Mouse (Mus musculus) heart, postnatal 10 days (tissue): Measurements from ENCODE around the gene Tdgf1. TPM values are rescaled to one million over a fixed set of nuclear protein-coding genes. Genes with fewer than 3 reads are reported as not detected.

Experiments used
- DNase-seq, 2 experiments: peaks; one replicate each; pipeline ENCODE4 v3.0.0; 2021
- intact Hi-C: fragments of 180-260 bp; cut with DNase I; formaldehyde crosslinking; loops from one replicate; pipeline ENCODE4 v1.15.1; 2025
- total RNA-seq, 2 experiments: library from RNA; stranded (reverse); gene quantifications; 2 replicates each; pipeline ENCODE4 v1.2.3; 2021

The Tdgf1 gene
- total RNA-seq, 2 experiments from 2014 or later: not detected

GRCm38 (mm10) chr9:110920665-110921419 is 25.1 kb downstream of the Tdgf1 start:
- DNase-seq: no peak
- intact Hi-C loops: loop anchor here (2.0 to 5.0 kb wide), 2 partner anchors 38 to 76 kb away; no protein-coding TSS in a partner anchor

GRCm38 (mm10) chr9:110916786-110917185 is 29.2 kb downstream of the Tdgf1 start, which contains the start of gene Fam240a:
Fam240a (minus strand) TSS chr9:110916861.
- no peak for DNase-seq

GRCm38 (mm10) chr9:110915466-110915865 is 30.5 kb downstream of the Tdgf1 start:
- intact Hi-C loops: no loop called here
- DNase-seq: no peak

More at GRCm38 (mm10) chr9:110916786-110917185, 29.2 kb downstream of the Tdgf1 start, which contains the start of gene Fam240a:
- intact Hi-C loops: no loop called here

DNA sequence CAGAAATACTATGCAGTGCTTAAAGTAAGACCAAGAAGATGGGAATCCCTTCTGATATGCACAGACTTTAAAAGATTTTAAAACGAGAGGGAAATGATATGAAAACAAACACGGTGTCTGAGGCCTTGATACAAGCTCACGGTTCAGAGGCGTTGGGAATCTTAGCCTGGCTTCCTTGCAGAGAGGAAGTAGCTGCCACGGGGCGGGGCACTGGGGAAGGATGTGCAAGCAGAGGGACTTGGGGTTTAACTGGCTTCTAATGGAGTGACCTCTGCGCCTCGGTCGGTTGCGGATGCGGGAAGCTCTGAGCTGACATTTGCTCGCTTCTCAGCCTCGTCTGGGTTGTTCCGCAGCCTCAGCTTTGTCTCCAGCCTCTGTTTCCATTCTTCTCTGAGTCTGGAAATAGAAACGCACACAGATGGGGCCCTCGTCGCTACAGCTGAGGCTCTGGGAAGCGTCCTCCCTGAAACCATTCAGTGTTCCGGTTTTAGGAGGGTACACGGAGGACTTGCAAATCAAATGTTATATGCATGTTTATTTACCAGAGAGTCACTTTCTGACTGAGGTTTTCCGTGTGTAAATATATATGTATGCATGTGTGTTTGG is 31.2 kb downstream of the Tdgf1 start:
- intact Hi-C loops: no loop called here
- DNase-seq: no peak

- intact Hi-C loops: no loop called here
- no peak for DNase-seq
Measured at GRCm38 (mm10) chr9:110909371-110909967, 36.5 kb downstream of the Tdgf1 start.

GRCm38 (mm10) chr9:110908631-110909016 is 37.3 kb downstream of the Tdgf1 start:
- DNase-seq: no peak
- intact Hi-C loops: no loop called here

- intact Hi-C loops: no loop called here
- no peak for DNase-seq
Measured at GRCm38 (mm10) chr9:110907838-110908630, 37.9 kb downstream of the Tdgf1 start.

DNA sequence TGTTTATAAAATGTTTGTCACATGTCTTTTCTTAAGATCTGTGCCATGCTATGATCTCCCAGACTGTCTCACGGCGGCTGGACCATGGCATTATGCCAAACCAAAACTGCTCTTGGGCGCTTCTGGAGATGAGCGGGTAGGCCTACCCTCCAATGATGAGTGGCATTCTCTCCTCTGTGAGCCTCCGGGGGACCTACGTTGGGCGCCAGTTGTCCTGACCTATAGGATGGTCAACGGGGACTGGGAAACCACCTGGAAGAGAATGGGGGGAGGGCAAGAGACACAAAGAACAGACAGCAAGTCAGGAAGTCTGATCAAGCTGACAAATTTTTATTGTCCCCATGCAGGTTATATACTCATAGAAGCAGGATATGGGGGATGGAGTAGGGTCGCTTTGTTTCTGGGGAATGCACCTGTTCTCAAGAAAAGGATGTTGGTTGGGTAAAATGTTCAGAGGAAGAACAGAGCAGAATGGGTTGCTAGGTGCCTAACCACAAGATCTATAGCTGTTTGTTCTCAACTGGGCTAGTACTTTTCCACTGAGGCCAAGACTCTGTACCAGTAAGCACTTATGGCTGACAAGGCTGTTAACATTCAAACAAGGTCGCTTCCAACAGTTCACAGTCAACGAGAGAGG is 38.6 kb downstream of the Tdgf1 start:
- DNase-seq: no peak
- intact Hi-C loops: no loop called here

DNA sequence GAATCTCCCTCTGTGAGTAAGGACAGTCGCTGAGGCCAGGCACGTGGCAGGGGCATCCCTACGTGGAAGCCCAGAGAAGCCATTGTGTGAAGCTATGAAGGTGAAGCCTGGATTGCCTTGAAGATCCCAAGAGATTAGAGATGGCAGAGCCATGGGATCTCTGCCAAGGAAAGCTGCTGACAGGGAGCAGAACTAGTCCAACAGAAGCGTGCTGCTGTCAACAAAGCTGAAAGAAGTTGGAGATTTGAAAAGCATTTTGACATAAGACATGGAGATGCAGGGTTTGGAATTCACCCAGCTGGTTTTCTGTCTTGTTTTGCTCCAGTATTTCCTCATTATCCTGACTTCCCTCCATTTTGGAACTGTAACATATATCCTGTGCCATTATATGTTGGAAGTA is 43.7 kb downstream of the Tdgf1 start:
- DNase-seq: no peak
- intact Hi-C loops: no loop called here

- intact Hi-C loops: no loop called here
- no peak for DNase-seq
Measured at GRCm38 (mm10) chr9:110901204-110901603, 44.8 kb downstream of the Tdgf1 start.

DNA sequence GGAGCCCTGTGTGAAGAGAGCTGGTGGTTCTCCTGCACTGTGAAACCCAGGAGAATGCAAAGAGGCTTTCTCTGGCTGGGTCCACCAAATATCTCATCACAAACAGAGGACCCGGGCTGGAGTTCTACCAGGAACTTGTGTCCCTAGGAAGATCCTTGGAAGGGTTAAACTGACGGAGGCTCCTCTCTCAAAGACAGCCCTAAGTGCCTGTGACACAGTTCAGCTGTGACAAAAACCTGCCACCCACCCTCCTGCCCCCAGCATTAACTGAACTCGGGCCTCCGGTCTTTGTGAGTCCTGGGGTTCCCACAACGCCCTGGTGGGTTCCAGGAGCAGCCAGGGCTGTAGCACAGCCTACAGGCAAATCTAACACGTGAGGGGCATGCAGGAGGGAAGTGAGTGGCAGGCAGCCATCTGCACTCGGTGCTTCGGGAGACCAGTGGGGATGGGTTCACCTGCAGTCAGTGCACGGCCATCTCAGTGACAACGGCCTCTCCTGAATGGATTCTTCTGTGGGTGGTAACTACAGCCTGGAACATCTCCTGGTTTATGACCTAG is 46.4 kb downstream of the Tdgf1 start:
- no peak for DNase-seq
- intact Hi-C loops: no loop called here

DNA sequence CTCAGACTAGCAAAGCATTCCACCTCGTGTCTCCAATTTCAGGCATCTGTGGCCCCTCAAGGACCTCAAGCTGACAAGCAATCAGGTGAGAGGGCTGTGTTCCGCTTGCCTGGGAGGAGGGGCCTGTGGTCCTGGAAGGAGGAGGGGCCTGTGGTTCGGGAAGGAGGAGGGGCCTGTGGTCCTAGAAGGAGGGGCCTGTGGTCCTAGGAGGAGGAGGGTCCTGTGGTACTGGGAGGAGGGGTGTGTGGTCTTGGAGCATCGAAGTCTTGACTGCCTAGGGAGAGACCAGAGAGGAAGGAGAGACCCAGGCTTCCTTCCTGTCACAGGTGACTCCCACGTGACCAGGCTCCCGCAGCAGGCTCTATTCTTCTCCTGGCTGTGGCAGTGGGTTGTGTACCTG is 49.4 kb downstream of the Tdgf1 start:
- intact Hi-C loops: no loop called here

GRCm38 (mm10) chr9:110895994-110896393 is 50.0 kb downstream of the Tdgf1 start:
- intact Hi-C loops: no loop called here
- no peak for DNase-seq

More for the DNA sequence above, 49.4 kb downstream of the Tdgf1 start:
- DNase-seq: no peak

DNA sequence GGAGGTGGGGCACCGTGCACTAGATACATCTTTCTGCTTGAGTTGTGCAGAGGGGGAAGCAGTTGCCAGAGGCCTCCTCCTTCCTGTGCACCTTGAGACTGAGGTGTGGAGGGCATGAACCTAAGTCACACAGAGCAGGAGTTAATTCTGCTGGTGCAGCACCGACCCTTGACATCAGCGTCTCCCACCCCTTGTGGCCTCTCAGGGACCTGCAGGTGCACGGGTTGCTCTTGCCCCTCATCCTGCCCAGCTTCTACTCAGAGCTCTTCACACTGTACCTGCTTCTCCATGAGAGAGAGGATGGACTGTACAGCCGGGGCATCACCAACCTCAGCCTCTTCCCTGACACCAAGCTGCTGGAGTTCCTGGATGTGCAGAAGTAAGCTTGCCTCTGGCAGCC is 50.5 kb downstream of the Tdgf1 start:
- intact Hi-C loops: no loop called here

GRCm38 (mm10) chr9:110893429-110893828 is 52.5 kb downstream of the Tdgf1 start:
- intact Hi-C loops: no loop called here
- no peak for DNase-seq

More for the DNA sequence above, 50.5 kb downstream of the Tdgf1 start:
- DNase-seq: no peak

GRCm38 (mm10) chr9:110892552-110892951 is 53.4 kb downstream of the Tdgf1 start:
- intact Hi-C loops: no loop called here

DNA sequence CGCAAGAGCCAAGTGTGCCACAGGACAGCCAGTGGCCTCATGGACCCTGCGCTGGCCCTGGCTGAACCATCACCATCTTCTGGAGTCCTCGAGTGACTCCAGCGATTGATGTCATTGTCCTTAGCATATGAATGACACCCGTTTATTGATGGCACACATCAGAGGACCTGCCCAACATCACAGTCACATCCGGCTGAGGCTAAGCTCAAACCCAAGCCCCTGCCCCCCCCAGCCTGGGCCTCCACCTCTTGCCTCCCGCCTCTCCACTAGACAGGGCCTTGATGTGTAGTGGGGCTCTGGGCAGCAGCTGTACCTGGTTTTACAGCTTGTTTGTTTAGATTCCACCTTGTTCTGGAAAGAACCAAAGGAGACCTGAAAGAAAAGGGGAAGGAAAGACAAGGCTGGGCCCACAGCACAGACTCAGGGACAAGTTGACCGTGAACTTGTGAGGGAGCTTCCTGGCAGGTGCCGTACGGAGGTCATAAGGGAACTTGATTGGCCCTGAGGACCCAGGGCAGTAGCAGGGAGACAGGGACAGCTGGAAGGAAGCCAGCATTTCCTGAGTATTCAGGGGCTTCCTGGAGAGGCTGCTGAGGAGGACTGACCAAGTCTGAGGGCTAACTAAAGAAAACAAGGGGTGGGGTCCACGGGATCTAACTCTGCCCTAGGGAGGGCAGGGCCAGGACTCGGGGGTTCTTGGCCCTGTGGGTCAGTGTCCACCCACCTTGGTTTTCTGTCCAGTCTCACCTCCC is 54.7 kb downstream of the Tdgf1 start:
- intact Hi-C loops: no loop called here
- no peak for DNase-seq

More at GRCm38 (mm10) chr9:110892552-110892951, 53.4 kb downstream of the Tdgf1 start:
- no peak for DNase-seq

- intact Hi-C loops: no loop called here
- no peak for DNase-seq
Measured at GRCm38 (mm10) chr9:110890026-110890783, 55.8 kb downstream of the Tdgf1 start.
